Mouse (Mus musculus): ENCODE measurements around the gene Fam25c.

DNA sequence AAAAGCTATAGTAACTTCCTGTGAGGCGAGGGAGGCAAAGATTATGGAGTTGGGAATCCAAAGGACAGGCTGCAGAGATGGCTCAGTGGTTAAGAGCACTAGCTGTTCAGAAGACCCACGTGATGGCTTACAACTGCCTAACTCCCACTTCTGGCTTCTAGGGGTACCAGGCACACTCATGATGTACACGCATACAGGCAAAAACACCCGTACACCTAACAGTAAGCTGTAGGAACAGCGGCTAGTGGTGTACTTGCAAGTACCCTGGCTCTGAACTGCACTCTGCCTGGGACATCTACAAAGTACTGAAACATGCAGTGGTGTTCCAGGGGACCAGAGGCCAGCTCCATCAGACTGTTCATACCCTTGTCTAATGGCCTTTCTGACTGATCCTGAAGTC is 8.1 kb downstream of the Fam25c start:
- TF ChIP-seq MYOG (IDR thresholded peaks at IDR 0.05; ENCODE audit: control insufficient read depth, extremely low read depth, insufficient read length) (no peak), CTCF (IDR thresholded peaks at IDR 0.05; ENCODE audit: control insufficient read depth, insufficient read depth, insufficient read length) (no peak), MAX (IDR thresholded peaks at IDR 0.05) (no peak)

Data from C2C12 (cell line).